Mouse (Mus musculus): Measurements from ENCODE around the gene Inppl1. TPM values are rescaled to one million over a fixed set of nuclear protein-coding genes. Genes with fewer than 3 reads are reported as not detected.
A peak's percentile ranks its signal among the peaks of the same experiment; 100 is the strongest.

Inppl1 gene
- total RNA-seq, 2 experiments from 2014 or later = 95.1 to 101 TPM

GRCm38 (mm10) chr7:101847934-101848333, 9.9 kb upstream of the Inppl1 start:
- no peak for DNase-seq (ENCODE audit: low spot score in 2 of 2)

- DNase-seq (ENCODE audit: low spot score in 2 of 2) = no peak
Observed at GRCm38 (mm10) chr7:101844186-101844585, 6.2 kb upstream of the Inppl1 start.

DNA sequence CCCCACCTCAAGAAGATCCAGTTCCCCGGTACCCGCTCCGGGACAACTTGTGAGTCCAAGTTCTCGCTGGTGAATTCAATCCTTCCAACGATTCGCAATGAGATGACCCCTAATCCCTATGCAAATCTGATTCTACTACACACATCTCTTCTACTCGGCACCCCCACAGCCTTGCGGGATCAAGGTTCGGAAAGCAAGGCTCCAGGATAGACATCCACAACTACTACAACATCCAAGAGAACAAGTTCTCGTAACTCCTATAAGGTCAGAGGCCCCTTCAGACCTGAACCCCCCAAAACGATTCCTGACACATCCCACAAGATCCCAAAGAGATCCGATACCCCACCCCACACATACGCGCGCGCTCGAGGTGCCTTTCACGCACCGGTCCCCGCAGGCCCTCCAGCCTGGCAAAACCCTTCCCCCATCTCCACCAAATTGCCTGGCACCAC, 849 bp downstream of the Inppl1 start:
- DNase-seq (ENCODE audit: low spot score in 2 of 2) = no peak

DNA sequence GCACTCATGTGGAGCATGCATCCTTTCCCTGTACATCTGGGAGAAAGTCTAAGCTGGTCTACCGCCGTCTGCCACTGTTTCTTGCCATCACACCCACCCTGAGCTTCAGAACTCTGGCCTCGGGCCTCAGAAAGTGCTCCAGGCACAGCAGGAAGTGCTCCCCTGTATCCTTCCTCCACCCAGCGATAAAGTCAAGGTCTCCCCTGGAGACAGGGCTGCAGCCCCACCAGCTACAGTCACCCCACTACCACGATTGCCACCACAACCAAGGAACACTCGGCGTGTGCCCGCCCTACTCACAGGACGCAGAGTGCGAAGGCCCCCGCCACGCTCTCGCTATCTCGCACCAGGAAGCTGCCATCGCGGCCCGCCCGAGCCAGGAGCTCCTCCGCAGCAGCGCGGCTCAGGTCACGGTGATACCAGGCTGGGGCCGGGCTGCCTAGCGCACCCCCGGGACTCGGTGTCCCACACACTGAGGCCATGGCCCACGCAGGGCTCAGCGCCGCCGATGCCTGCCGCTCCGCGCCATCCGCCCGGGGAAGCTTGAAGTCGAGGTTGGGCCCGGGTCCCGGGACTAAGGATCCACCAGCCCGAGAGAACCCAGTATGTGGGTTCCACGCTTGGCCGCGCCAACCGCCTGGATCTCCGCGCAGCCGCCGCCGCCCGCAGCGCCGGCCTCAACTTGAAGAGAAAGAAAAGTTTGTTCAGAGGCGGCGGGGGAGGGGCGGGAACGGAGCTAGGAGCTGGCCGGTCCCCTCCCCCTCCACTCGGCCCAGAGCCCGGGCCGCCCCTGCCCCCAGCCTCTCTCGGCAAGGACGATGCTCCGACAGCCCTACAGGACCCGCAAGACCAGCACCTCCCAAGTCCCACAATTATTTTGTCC, 1.5 kb downstream of the Inppl1 start:
- DNase-seq (ENCODE audit: low spot score in 2 of 2) = peak; percentile 54 to 77

- no peak for DNase-seq (ENCODE audit: low spot score in 2 of 2)
Observed at GRCm38 (mm10) chr7:101835457-101836109, 2.4 kb downstream of the Inppl1 start.

DNA sequence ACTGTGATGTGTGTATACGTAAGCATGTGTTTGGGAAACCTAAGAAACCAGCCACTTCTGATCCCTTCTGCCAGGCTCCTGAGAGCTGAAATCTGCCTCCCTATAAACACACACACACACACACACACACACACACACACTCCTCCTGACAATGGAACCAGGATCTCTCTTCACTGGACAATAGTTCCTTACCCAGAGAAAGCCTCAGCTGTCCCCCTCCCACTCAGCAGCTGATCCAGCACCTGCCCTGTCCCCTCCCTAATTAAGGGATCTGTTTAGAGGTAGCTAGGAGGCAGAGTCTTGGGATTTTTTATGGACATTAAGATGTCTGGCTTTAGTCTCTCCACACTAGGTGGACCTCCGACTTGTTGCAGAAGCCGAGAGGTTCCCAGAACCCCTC, 3.1 kb downstream of the Inppl1 start:
- no peak for DNase-seq (ENCODE audit: low spot score in 2 of 2)

DNA sequence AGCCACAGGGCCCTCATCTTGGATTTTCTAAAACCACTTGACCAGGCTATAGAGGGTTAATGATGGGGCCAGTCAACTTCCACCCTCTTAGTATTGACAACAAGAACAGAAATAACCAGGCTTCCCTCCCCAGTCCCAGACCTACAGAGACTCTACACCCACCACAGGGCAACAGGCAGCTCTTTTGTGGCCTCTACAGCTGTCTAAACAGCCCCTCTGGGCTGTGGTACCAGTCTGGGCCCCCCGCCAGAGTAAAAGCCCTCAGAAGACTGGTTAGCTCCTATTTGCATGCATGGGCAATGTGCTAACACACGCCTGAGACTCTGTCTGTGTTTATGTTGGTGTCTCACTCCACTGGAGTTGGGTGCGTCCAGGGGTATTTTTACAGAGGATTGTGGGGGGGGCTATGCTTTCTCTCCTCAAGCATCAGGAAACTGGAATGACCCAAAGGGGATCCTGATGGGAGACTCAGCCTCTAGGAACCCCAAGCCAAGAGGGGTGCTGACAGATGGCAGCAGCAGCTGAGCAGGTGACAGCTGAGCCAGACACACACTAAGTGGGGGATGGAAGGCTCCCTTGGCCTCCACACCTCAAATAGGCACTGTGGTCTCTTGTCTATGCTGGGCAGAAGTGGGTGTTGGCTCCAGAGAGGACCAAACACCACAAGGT, 4.0 kb downstream of the Inppl1 start:
- DNase-seq (ENCODE audit: low spot score in 2 of 2) = no peak

DNA sequence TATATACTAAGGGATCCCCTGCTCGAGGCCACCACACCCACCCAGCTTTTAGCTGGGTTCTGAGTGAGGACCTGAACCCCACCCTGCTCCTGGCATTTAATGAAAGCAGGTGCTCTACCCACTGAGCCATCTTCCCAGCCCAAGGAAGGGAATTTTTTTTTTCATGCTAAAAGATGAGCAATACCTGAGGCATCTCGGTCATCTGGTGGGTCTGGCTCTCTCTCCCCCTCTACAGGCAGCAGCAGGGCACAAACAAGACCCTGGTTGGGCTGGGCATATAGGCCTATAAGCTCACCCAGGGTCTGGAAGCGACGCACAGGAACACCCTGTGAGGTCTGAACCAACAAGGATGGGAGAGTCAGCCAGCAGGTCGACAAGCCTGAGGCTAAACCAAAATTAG, 4.7 kb downstream of the Inppl1 start:
- no peak for DNase-seq (ENCODE audit: low spot score in 2 of 2)

DNA sequence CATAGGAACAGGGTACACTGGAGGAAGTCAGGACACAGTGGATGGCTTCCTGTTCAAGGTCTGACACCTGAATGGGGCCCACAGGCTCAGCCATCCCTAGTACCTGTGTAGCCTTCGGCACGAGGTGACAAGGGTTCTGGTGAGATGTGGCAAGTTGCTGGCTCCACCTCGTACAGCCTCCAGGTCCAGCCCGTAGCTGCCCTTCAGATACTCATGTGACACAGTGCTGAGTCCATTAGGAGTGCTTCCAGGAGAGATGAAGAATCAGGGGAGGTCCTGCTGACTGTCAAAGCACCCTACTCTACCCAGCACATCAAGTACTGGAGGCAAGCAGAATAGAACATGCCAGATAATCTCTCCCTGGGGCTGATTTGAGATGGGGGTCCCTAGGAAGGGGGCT, 5.7 kb downstream of the Inppl1 start:
- DNase-seq (ENCODE audit: low spot score in 2 of 2) = no peak

GRCm38 (mm10) chr7:101831437-101831836, 6.6 kb downstream of the Inppl1 start:
- DNase-seq (ENCODE audit: low spot score in 2 of 2) = no peak

GRCm38 (mm10) chr7:101830373-101830772, 7.7 kb downstream of the Inppl1 start:
- DNase-seq (ENCODE audit: low spot score in 2 of 2) = no peak

- DNase-seq (ENCODE audit: low spot score in 2 of 2) = no peak
Observed at GRCm38 (mm10) chr7:101823758-101824630, 14.0 kb downstream of the Inppl1 start.

GRCm38 (mm10) chr7:101822836-101823757, 14.9 kb downstream of the Inppl1 start:
- no peak for DNase-seq (ENCODE audit: low spot score in 2 of 2)

GRCm38 (mm10) chr7:101821571-101822501, 16.2 kb downstream of the Inppl1 start:
- DNase-seq (ENCODE audit: low spot score in 2 of 2) = peak in 1 of 2 experiments; percentile 53

DNA sequence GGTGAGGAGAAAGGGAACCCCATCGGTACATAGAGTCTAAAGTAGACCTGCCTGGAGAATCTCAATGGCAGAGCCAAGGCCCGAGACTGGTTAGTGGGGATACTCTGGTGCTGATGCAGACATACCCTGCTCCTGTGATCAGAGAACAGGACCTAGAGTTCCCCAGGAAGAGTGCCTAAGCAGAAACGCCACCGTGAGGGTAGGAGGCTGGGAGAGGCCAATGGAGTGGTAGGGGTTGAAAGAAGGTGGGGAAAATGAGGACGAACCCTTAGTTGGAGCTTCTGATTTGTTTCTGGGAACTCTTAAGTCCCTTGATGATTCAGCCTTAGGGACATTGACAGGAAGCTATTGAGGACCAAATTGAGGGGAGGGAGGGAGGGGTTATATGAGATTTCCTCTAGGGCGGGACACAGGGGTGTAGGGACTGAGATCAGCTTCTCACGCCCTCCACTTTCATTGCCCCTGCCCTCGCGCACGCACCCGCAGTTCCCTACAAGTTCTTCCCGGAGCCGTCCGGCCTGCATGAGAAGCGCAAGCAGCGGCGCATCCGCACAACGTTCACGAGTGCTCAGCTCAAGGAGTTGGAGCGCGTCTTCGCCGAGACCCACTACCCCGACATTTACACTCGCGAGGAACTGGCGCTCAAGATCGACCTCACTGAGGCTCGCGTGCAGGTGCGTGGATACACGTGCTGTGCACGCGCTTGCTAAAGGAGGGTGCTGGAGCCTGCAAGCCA, 17.6 kb downstream of the Inppl1 start:
- no peak for DNase-seq (ENCODE audit: low spot score in 2 of 2)

GRCm38 (mm10) chr7:101817861-101818401, 20.1 kb downstream of the Inppl1 start, which contains the start of gene Phox2a:
Gene Phox2a (plus strand): TSS chr7:101818313.
- no peak for DNase-seq (ENCODE audit: low spot score in 2 of 2)

DNA sequence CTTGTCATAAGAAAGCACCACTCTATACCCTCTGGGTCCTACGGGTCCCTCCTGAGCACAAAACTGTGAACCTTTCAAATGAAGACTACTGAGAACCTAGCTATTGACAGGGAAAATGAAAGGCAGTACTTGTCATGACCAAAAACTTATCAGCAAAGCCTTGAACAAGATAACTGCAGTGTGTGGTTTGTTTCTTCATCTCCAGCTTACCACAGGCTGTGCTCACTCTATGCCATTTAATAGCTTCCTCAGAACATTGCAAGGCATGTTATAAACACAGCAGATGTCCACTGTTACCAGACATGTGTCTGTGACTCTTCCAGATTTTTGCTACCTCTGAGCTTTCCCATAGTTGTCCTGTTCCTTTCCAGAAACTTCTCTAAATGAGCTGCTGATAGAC, 61.0 kb downstream of the Inppl1 start:
- no peak for DNase-seq (ENCODE audit: low spot score in 2 of 2)

DNA sequence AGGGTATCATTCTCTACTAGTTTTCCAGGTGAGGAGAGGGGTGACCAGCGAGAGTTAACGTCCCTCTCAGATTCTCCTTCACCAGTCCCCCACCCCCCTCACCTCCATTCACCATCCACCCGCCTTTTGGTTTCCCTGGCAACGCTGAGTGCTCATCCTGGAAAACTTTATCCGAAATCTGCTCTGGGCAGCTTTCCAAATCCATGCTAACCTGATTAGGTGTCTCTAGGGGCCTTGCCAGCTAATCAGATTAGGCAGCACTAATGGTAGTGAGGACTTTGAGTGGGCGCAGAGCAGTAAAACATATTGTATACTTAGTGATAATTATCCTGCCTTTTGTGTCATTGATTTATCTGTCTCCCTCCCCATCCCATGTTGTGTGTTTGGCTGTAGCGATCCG, 65.3 kb downstream of the Inppl1 start:
- DNase-seq (ENCODE audit: low spot score in 2 of 2) = no peak

Measured in gastrocnemius, postnatal 4 days (tissue).